Mouse (Mus musculus): Measurements from ENCODE around the gene Fkbp14. TPM values are rescaled to one million over a fixed set of nuclear protein-coding genes. Genes with fewer than 3 reads are reported as not detected.
A peak's percentile ranks its signal among the peaks of the same experiment; 100 is the strongest.

The Fkbp14 gene
- total and polyA plus RNA-seq, 3 experiments = 5.4 to 10.7 (median 7.6) TPM

GRCm38 (mm10) chr6:54539396-54539795 is 57.7 kb downstream of the Fkbp14 start:
- Histone ChIP-seq H3K4me3 (no peak overlapping the region), H3K4me1 (ENCODE audit: control insufficient read depth, insufficient read depth, low read length) (peaks cover 5% of the 10 kb centered on the region), H3K79me2 (replicated peaks; ENCODE audit: control insufficient read depth, insufficient read depth, low read length) (no peaks in the 10 kb centered on the region), H3K27ac (no peak overlapping the region), H3K36me3 (ENCODE audit: control insufficient read depth, insufficient read depth, low read length) (no peaks in the 10 kb centered on the region), H3K27me3 (ENCODE audit: control insufficient read depth, insufficient read depth, low read length) (no peaks in the 10 kb centered on the region), H3K9ac (ENCODE audit: low read depth, low read length) (no peak overlapping the region)
- intact Hi-C loops (cut with DNase I) = no loop called here
- DNase-seq = no peak
- TF ChIP-seq POLR2A (IDR thresholded peaks at IDR 0.05; ENCODE audit: insufficient read depth, low read depth, low read length) (no peak), CTCF (IDR thresholded peaks at IDR 0.05) (no peak), EP300 (IDR thresholded peaks at IDR 0.05; ENCODE audit: insufficient read depth, low read depth, low read length) (no peak)
- WGBS = 98% methylated on average over 7 of the region's 7 CpGs

DNA sequence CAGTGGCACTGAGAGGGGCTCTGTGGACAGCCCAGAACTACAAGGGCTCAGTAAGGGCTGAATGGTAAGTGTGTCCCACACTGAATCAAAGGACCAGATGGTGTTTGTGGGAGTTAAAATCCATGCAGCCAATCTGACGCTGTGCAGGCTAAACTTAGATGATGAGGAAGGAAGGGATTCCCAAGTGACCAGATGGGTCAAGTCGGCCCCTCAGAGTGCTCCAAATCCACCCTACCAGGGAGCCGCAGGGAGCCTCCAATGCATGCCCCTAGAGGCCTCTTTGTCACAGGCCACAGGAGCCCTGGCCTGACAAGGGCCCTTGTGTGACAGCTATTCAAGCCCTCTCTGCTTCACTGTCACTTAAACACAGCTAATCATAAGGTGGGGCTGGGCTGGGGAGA is 58.3 kb downstream of the Fkbp14 start:
- 35% methylated on average over 3 of the region's 3 CpGs for WGBS
- TF ChIP-seq EP300 (IDR thresholded peaks at IDR 0.05; ENCODE audit: insufficient read depth, low read depth, low read length) (no peak), POLR2A (IDR thresholded peaks at IDR 0.05; ENCODE audit: insufficient read depth, low read depth, low read length) (no peak), CTCF (IDR thresholded peaks at IDR 0.05) (no peak)
- DNase-seq = no peak
- no peak overlapping the region for H3K27ac ChIP-seq
- intact Hi-C loops (cut with DNase I) = no loop called here
- no peak overlapping the region for H3K9ac ChIP-seq (ENCODE audit: low read depth, low read length)
- H3K36me3 ChIP-seq (ENCODE audit: control insufficient read depth, insufficient read depth, low read length) = no peaks in the 10 kb centered on the region
- no peaks in the 10 kb centered on the region for H3K79me2 ChIP-seq (replicated peaks; ENCODE audit: control insufficient read depth, insufficient read depth, low read length)
- H3K4me1 ChIP-seq (ENCODE audit: control insufficient read depth, insufficient read depth, low read length) = peaks cover 5% of the 10 kb centered on the region
- H3K27me3 ChIP-seq (ENCODE audit: control insufficient read depth, insufficient read depth, low read length) = no peaks in the 10 kb centered on the region
- H3K4me3 ChIP-seq = no peak overlapping the region

- no peaks in the 10 kb centered on the region for H3K36me3 ChIP-seq (ENCODE audit: control insufficient read depth, insufficient read depth, low read length)
- no peak overlapping the region for H3K4me3 ChIP-seq
- TF ChIP-seq EP300 (IDR thresholded peaks at IDR 0.05; ENCODE audit: insufficient read depth, low read depth, low read length) = no peak
- no peak for TF ChIP-seq POLR2A (IDR thresholded peaks at IDR 0.05; ENCODE audit: insufficient read depth, low read depth, low read length)
- TF ChIP-seq CTCF (IDR thresholded peaks at IDR 0.05) = no peak
These were observed 60.1 kb downstream of the Fkbp14 start for GRCm38 (mm10) chr6:54537053-54537452.

GRCm38 (mm10) chr6:54535485-54535884 is 61.6 kb downstream of the Fkbp14 start:
- H3K27ac ChIP-seq = no peak overlapping the region

More at GRCm38 (mm10) chr6:54537053-54537452, 60.1 kb downstream of the Fkbp14 start:
- Histone ChIP-seq H3K27me3 (ENCODE audit: control insufficient read depth, insufficient read depth, low read length) (no peaks in the 10 kb centered on the region), H3K4me1 (ENCODE audit: control insufficient read depth, insufficient read depth, low read length) (peaks cover 5% of the 10 kb centered on the region), H3K9ac (ENCODE audit: low read depth, low read length) (no peak overlapping the region), H3K79me2 (replicated peaks; ENCODE audit: control insufficient read depth, insufficient read depth, low read length) (no peaks in the 10 kb centered on the region), H3K27ac (no peak overlapping the region)
- DNase-seq = no peak
- WGBS = 81% methylated on average over 7 of the region's 7 CpGs
- intact Hi-C loops (cut with DNase I) = no loop called here

DNA sequence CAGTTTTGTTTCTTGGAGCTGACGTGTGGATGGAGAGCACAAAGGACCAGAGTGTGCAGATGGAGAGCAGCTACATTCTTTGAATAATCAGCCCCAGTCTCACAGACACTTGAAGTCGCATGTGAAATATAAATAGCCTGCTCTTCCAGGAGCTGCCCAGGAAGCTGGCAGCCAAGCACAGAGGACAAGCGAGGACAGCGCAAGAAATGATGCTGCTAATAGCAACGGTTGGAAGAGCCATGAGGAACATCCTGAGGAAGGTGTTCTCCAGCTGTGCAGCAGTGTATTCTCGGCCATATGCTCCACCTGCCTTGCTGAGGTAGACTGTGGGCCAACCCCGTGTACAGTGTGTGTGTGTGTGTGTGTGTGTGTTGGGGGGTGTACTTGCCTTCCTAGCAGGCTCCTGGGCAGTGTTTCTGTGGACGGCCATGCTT is 66.0 kb downstream of the Fkbp14 start:
- H3K4me3 ChIP-seq = no peak overlapping the region
- TF ChIP-seq CTCF (IDR thresholded peaks at IDR 0.05) (no peak), EP300 (IDR thresholded peaks at IDR 0.05; ENCODE audit: insufficient read depth, low read depth, low read length) (0 out of 2 replicates have a peak, but pooled peaks have one; percentile 15)
- intact Hi-C loops (cut with DNase I) = no loop called here
- H3K4me1 ChIP-seq (ENCODE audit: control insufficient read depth, insufficient read depth, low read length) = peaks cover 2% of the 10 kb centered on the region
- no peak overlapping the region for H3K27ac ChIP-seq
- WGBS = 40% methylated on average over 8 of the region's 8 CpGs
- no peaks in the 10 kb centered on the region for H3K27me3 ChIP-seq (ENCODE audit: control insufficient read depth, insufficient read depth, low read length)
- H3K36me3 ChIP-seq (ENCODE audit: control insufficient read depth, insufficient read depth, low read length) = no peaks in the 10 kb centered on the region
- H3K79me2 ChIP-seq (replicated peaks; ENCODE audit: control insufficient read depth, insufficient read depth, low read length) = no peaks in the 10 kb centered on the region
- DNase-seq = peak in 1 of 2 experiments; percentile 43
- H3K9ac ChIP-seq (ENCODE audit: low read depth, low read length) = no peak overlapping the region

More at GRCm38 (mm10) chr6:54535485-54535884, 61.6 kb downstream of the Fkbp14 start:
- H3K9ac ChIP-seq (ENCODE audit: low read depth, low read length) = no peak overlapping the region
- no peak for TF ChIP-seq CTCF (IDR thresholded peaks at IDR 0.05)
- 69% methylated on average over 4 of the region's 4 CpGs for WGBS
- no peaks in the 10 kb centered on the region for H3K27me3 ChIP-seq (ENCODE audit: control insufficient read depth, insufficient read depth, low read length)
- H3K36me3 ChIP-seq (ENCODE audit: control insufficient read depth, insufficient read depth, low read length) = no peaks in the 10 kb centered on the region
- H3K79me2 ChIP-seq (replicated peaks; ENCODE audit: control insufficient read depth, insufficient read depth, low read length) = no peaks in the 10 kb centered on the region
- H3K4me3 ChIP-seq = no peak overlapping the region
- intact Hi-C loops (cut with DNase I) = no loop called here
- no peak for DNase-seq
- peaks cover 6% of the 10 kb centered on the region for H3K4me1 ChIP-seq (ENCODE audit: control insufficient read depth, insufficient read depth, low read length)

- intact Hi-C loops (cut with DNase I) = no loop called here
- no peaks in the 10 kb centered on the region for H3K79me2 ChIP-seq (replicated peaks; ENCODE audit: control insufficient read depth, insufficient read depth, low read length)
- no peak for TF ChIP-seq EP300 (IDR thresholded peaks at IDR 0.05; ENCODE audit: insufficient read depth, low read depth, low read length)
- no peak for TF ChIP-seq CTCF (IDR thresholded peaks at IDR 0.05)
- TF ChIP-seq POLR2A (IDR thresholded peaks at IDR 0.05; ENCODE audit: insufficient read depth, low read depth, low read length) = no peak
- no peak for DNase-seq
- 87% methylated on average over 2 of the region's 2 CpGs for WGBS
- no peaks in the 10 kb centered on the region for H3K36me3 ChIP-seq (ENCODE audit: control insufficient read depth, insufficient read depth, low read length)
- no peak overlapping the region for H3K9ac ChIP-seq (ENCODE audit: low read depth, low read length)
- H3K27me3 ChIP-seq (ENCODE audit: control insufficient read depth, insufficient read depth, low read length) = no peaks in the 10 kb centered on the region
- H3K4me3 ChIP-seq = no peak overlapping the region
- H3K27ac ChIP-seq = no peak overlapping the region
- peaks cover 2% of the 10 kb centered on the region for H3K4me1 ChIP-seq (ENCODE audit: control insufficient read depth, insufficient read depth, low read length)
These were observed 66.9 kb downstream of the Fkbp14 start for GRCm38 (mm10) chr6:54530182-54530581.
